28 mouse cellular contexts compared by ENCODE assay signal in genomic region chr11:45311934-45312333, GRCm38 (mm10).
DNase-seq lines count a peak whose midpoint lies in the region; ATAC-seq and TF ChIP-seq lines count a peak whose summit lies in the region.
"Had no signal": no experiment of that assay in that cellular context is flagged by ENCODE, and none has a peak within 500 bp of the region (broad histone marks: within the 10 kb centered on the region; RNA-seq: fewer than 3 reads in every experiment).

No protein-coding gene starts in this region.

- H3K4me1 ChIP-seq in limb, embryonic 14.5 days (ENCODE audit: control insufficient read depth, insufficient read depth, low read length), result peaks cover 3% of the 10 kb centered on the region
- H3K4me1 ChIP-seq in limb, embryonic 10.5 days, result no peaks in the 10 kb centered on the region
- no peaks in the 10 kb centered on the region for H3K4me1 ChIP-seq in embryonic facial prominence, embryonic 15.5 days
- H3K4me1 ChIP-seq in limb, embryonic 15.5 days, result 0 out of 2 replicates have a peak, but pooled peaks cover 8% of the 10 kb centered on the region
- H3K4me1 ChIP-seq: forebrain, embryonic 12.5 days; forebrain, embryonic 15.5 days; heart, embryonic 12.5 days; heart, embryonic 15.5 days; hindbrain, embryonic 10.5 days; hindbrain, embryonic 13.5 days; intestine, embryonic 15.5 days had no signal

- no peak overlapping the region for H3K4me2 ChIP-seq in limb, embryonic 14.5 days (replicated peaks; ENCODE audit: low read depth, low read length, severe bottlenecking)
- no peak overlapping the region for H3K4me2 ChIP-seq in embryonic facial prominence, embryonic 15.5 days (replicated peaks)
- no peak overlapping the region for H3K4me2 ChIP-seq in limb, embryonic 15.5 days
- H3K4me2 ChIP-seq: forebrain, embryonic 12.5 days; forebrain, embryonic 15.5 days; heart, embryonic 12.5 days; heart, embryonic 15.5 days; hindbrain, embryonic 13.5 days; intestine, embryonic 15.5 days had no signal

- TF ChIP-seq POLR2A in limb, embryonic 14.5 days (IDR thresholded peaks at IDR 0.05; ENCODE audit: borderline replicate concordance, extremely low read depth, insufficient read depth, insufficient read length), result no peak

- intact Hi-C loops in heart, postnatal 25 days (cut with DNase I), result no loop called here

- WGBS in limb, embryonic 14.5 days, result 69% methylated on average over 6 of the region's 6 CpGs
- 91% methylated on average over 6 of the region's 6 CpGs for WGBS in limb, embryonic 10.5 days
- 74% methylated on average over 6 of the region's 6 CpGs for WGBS in embryonic facial prominence, embryonic 15.5 days
- WGBS in limb, embryonic 15.5 days, result 62% methylated on average over 6 of the region's 6 CpGs

- H3K27ac ChIP-seq in limb, embryonic 14.5 days (replicated peaks; ENCODE audit: low read depth, low read length), result no peak overlapping the region
- H3K27ac ChIP-seq in limb, embryonic 10.5 days, result no peak overlapping the region
- H3K27ac ChIP-seq in embryonic facial prominence, embryonic 15.5 days (replicated peaks), result no peak overlapping the region
- peak overlapping the region; percentile 55 for H3K27ac ChIP-seq in limb, embryonic 15.5 days
- H3K27ac ChIP-seq: forebrain, embryonic 12.5 days; forebrain, embryonic 15.5 days; heart, embryonic 15.5 days; hindbrain, embryonic 10.5 days; hindbrain, embryonic 13.5 days; intestine, embryonic 15.5 days had no signal

- peak; percentile 39 for DNase-seq in limb, embryonic 14.5 days (ENCODE audit: low spot score)
- no peak for DNase-seq in limb, embryonic 10.5 days (ENCODE audit: low spot score)
- no peak for DNase-seq in heart, postnatal 25 days (ENCODE audit: low spot score)
- DNase-seq in ovary, adult 18-20 months (ENCODE audit: low spot score), result no peak
- DNase-seq in heart, postnatal 4 days, result no peak
- DNase-seq: adrenal gland, adult 8-10 months; adrenal gland, postnatal 25 days; B cell, adult 2 months; cerebellum, adult 11-12 months; cerebellum, adult 8-10 months; cerebellum, postnatal 10 days; cerebellum, postnatal 36 days; embryo, embryonic 11 days; gastrocnemius, postnatal 25 days; heart, adult 18-20 months; heart, postnatal 10 days had no signal

- no peaks in the 10 kb centered on the region for H3K27me3 ChIP-seq in limb, embryonic 14.5 days (ENCODE audit: control insufficient read depth, insufficient read depth, low read length)
- H3K27me3 ChIP-seq in limb, embryonic 10.5 days (ENCODE audit: low read depth, poor library complexity, severe bottlenecking), result no peaks in the 10 kb centered on the region
- no peaks in the 10 kb centered on the region for H3K27me3 ChIP-seq in embryonic facial prominence, embryonic 15.5 days
- H3K27me3 ChIP-seq in limb, embryonic 15.5 days, result no peaks in the 10 kb centered on the region
- H3K27me3 ChIP-seq: CH12.LX; forebrain, embryonic 12.5 days; forebrain, embryonic 15.5 days; heart, embryonic 12.5 days; heart, embryonic 15.5 days; hindbrain, embryonic 13.5 days; intestine, embryonic 15.5 days had no signal

- ATAC-seq in limb, embryonic 14.5 days (ENCODE audit: low FRiP score, low read depth), result no peak
- ATAC-seq in embryonic facial prominence, embryonic 15.5 days (ENCODE audit: insufficient number of reproducible peaks, low FRiP score, low TSS enrichment, low read depth), result 0 out of 2 replicates have a peak, but pooled peaks have one; percentile 54
- no peak for ATAC-seq in limb, embryonic 15.5 days (ENCODE audit: insufficient number of reproducible peaks, low FRiP score, low TSS enrichment, low read depth)
- ATAC-seq: forebrain, embryonic 15.5 days; hindbrain, embryonic 16.5 days; intestine, embryonic 15.5 days had no signal

- no peak overlapping the region for H3K4me3 ChIP-seq in limb, embryonic 14.5 days (replicated peaks; ENCODE audit: low read length)
- H3K4me3 ChIP-seq in limb, embryonic 10.5 days, result no peak overlapping the region
- no peak overlapping the region for H3K4me3 ChIP-seq in embryonic facial prominence, embryonic 15.5 days (replicated peaks)
- no peak overlapping the region for H3K4me3 ChIP-seq in limb, embryonic 15.5 days
- H3K4me3 ChIP-seq: forebrain, embryonic 12.5 days; forebrain, embryonic 15.5 days; heart, embryonic 12.5 days; heart, embryonic 15.5 days; hindbrain, embryonic 10.5 days; hindbrain, embryonic 13.5 days; intestine, embryonic 15.5 days had no signal

- no peak overlapping the region for H3K9ac ChIP-seq in limb, embryonic 14.5 days (ENCODE audit: low read depth, low read length, severe bottlenecking)
- H3K9ac ChIP-seq in embryonic facial prominence, embryonic 15.5 days, result no peak overlapping the region
- no peak overlapping the region for H3K9ac ChIP-seq in limb, embryonic 15.5 days
- H3K9ac ChIP-seq: forebrain, embryonic 12.5 days; forebrain, embryonic 15.5 days; heart, embryonic 12.5 days; heart, embryonic 15.5 days; hindbrain, embryonic 13.5 days; intestine, embryonic 15.5 days had no signal

- no peaks in the 10 kb centered on the region for H3K36me3 ChIP-seq in limb, embryonic 14.5 days (ENCODE audit: control insufficient read depth, insufficient read depth, low read length)
- no peaks in the 10 kb centered on the region for H3K36me3 ChIP-seq in limb, embryonic 10.5 days
- H3K36me3 ChIP-seq in embryonic facial prominence, embryonic 15.5 days, result no peaks in the 10 kb centered on the region
- H3K36me3 ChIP-seq in limb, embryonic 15.5 days, result no peaks in the 10 kb centered on the region
- H3K36me3 ChIP-seq: forebrain, embryonic 12.5 days; forebrain, embryonic 15.5 days; G1E; heart, embryonic 12.5 days; heart, embryonic 15.5 days; hindbrain, embryonic 10.5 days; hindbrain, embryonic 13.5 days; intestine, embryonic 15.5 days had no signal

- H3K9me3 ChIP-seq in limb, embryonic 14.5 days (ENCODE audit: control insufficient read depth, low read length), result no peaks in the 10 kb centered on the region
- no peaks in the 10 kb centered on the region for H3K9me3 ChIP-seq in limb, embryonic 10.5 days (replicated peaks)
- no peaks in the 10 kb centered on the region for H3K9me3 ChIP-seq in embryonic facial prominence, embryonic 15.5 days (replicated peaks)
- H3K9me3 ChIP-seq in limb, embryonic 15.5 days, result no peaks in the 10 kb centered on the region
- H3K9me3 ChIP-seq: forebrain, embryonic 12.5 days; forebrain, embryonic 15.5 days; G1E; heart, embryonic 12.5 days; heart, embryonic 15.5 days; hindbrain, embryonic 10.5 days; hindbrain, embryonic 13.5 days; intestine, embryonic 15.5 days had no signal
